Mouse (Mus musculus) spleen, adult 2 months (tissue): ENCODE data around the gene Cdh23. TPM values are rescaled to one million over a fixed set of nuclear protein-coding genes. Genes with fewer than 3 reads are reported as not detected.
"Not testable (repeated sequence)": the region's sequence is repeated elsewhere in the genome, so short reads cannot be mapped to it uniquely, and the experiment has no call there.

Source experiments
- DNase-seq, 2 experiments: peaks; one replicate each; pipeline versions ENCODE4 v3.0.0 to v3.0.0-alpha.2; 2012 to 2021; ENCODE audit warnings: low spot score in 2 of 2, low read depth in 1 of 2
- H3K27ac ChIP-seq: fragments of 200-500 bp; 2 replicates; pipeline ENCODE4 v1.5.1; 2012; ENCODE audit warnings: low read length, inconsistent platforms; ENCODE audit not compliant: insufficient read depth
- H3K27me3 ChIP-seq: fragments of 200-500 bp; 2 replicates; pipeline ENCODE4 v1.6.1; 2012; ENCODE audit warnings: mild to moderate bottlenecking, moderate library complexity, low read length, inconsistent platforms; ENCODE audit not compliant: control insufficient read depth, insufficient read depth
- H3K36me3 ChIP-seq: fragments of 200-500 bp; 2 replicates; pipeline ENCODE4 v1.6.1; 2012; ENCODE audit warnings: mild to moderate bottlenecking, low read length, inconsistent platforms; ENCODE audit not compliant: control insufficient read depth, insufficient read depth
- H3K4me1 ChIP-seq: fragments of 200-500 bp; 2 replicates; pipeline ENCODE4 v1.6.1; 2011; ENCODE audit warnings: inconsistent platforms; ENCODE audit not compliant: control insufficient read depth, insufficient read depth, insufficient read length
- H3K4me3 ChIP-seq: fragments of 200-500 bp; 2 replicates; pipeline ENCODE4 v1.5.1; 2011; ENCODE audit warnings: mild to moderate bottlenecking, inconsistent platforms; ENCODE audit not compliant: insufficient read depth, insufficient read length; ENCODE audit errors: extremely low read depth
- CTCF ChIP-seq: fragments of 200-500 bp; IDR thresholded peaks from 2 replicates; pipeline ENCODE4 v1.5.1; 2011; ENCODE audit warnings: mild to moderate bottlenecking, inconsistent platforms; ENCODE audit not compliant: insufficient read depth, insufficient read length, insufficient replicate concordance; ENCODE audit errors: extremely low read depth
- POLR2A ChIP-seq: fragments of 200-500 bp; IDR thresholded peaks from 2 replicates; pipeline ENCODE4 v1.6.1; 2011; ENCODE audit warnings: low read depth, low read length, inconsistent platforms
- WGBS: fragments of 180-500 bp; shearing (Covaris S2); methylation state at CpG from one replicate; pipeline ENCODE4 v1.1.7; 2018; 5-methylcytosine and 5-hydroxymethylcytosine counted together
- polyA plus RNA-seq: library from polyadenylated mRNA; depleted of rRNA; stranded (reverse); fragments of >200 nt; gene quantifications from 2 replicates; pipeline ENCODE4 v1.2.3, GENCODE M21; 2012

Gene Cdh23
- polyA plus RNA-seq, 1 experiment, result 2.7 TPM

- Histone ChIP-seq H3K36me3 (peaks cover 9% of the 10 kb centered on the region), H3K4me1 (no peaks in the 10 kb centered on the region), H3K27me3 (no peaks in the 10 kb centered on the region), H3K4me3 (no peak overlapping the region), H3K27ac (no peak overlapping the region)
- DNase-seq, result no peak
- TF ChIP-seq POLR2A (no peak), CTCF (no peak)
- WGBS, result 83% methylated on average over 5 of the region's 5 CpGs
Observed at GRCm38 (mm10) chr10:60727301-60727700, 31.0 kb upstream of the Cdh23 start.

GRCm38 (mm10) chr10:60726896-60727295 is 30.6 kb upstream of the Cdh23 start:
- 96% methylated on average over 3 of the region's 3 CpGs for WGBS
- Histone ChIP-seq H3K27ac (no peak overlapping the region), H3K36me3 (peaks cover 9% of the 10 kb centered on the region), H3K27me3 (no peaks in the 10 kb centered on the region), H3K4me3 (no peak overlapping the region), H3K4me1 (no peaks in the 10 kb centered on the region)
- DNase-seq, result no peak
- TF ChIP-seq POLR2A (no peak), CTCF (no peak)

DNA sequence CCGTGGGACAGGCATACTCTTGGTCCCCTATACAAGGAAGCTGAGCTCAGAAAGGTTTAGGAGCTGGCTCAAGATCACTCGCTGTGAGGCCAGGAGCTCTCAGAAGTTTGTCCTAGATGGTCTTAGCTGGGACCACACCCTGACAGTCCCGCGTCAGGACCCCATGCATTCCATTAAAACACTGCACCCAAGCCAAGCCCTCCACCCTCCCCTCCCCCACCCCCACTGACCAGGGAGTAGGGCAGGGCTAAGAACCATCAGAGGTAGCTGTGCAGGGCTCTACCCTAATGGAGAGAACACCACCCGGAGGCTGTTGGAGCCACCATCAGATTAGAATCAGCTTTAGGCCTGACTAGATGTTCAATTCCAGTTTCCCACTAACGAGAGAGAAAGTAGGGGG is 28.2 kb upstream of the Cdh23 start:
- 91% methylated on average over 6 of the region's 6 CpGs for WGBS
- no peak for TF ChIP-seq CTCF
- no peak for TF ChIP-seq POLR2A

GRCm38 (mm10) chr10:60723345-60723744 is 27.1 kb upstream of the Cdh23 start:
- no peak overlapping the region for H3K27ac ChIP-seq
- WGBS, result 15% methylated on average over 1 of the region's 1 CpGs
- no peak overlapping the region for H3K4me3 ChIP-seq
- peaks cover 9% of the 10 kb centered on the region; the same call in 1 of the 2 replicates for H3K36me3 ChIP-seq
- H3K27me3 ChIP-seq, result no peaks in the 10 kb centered on the region
- TF ChIP-seq CTCF, result peak; percentile 20; the same call in 1 of the 2 replicates
- no peak for TF ChIP-seq POLR2A
- no peaks in the 10 kb centered on the region for H3K4me1 ChIP-seq
- DNase-seq, result no peak

More for the DNA sequence above, 28.2 kb upstream of the Cdh23 start:
- no peak overlapping the region for H3K27ac ChIP-seq
- H3K36me3 ChIP-seq, result peaks cover 11% of the 10 kb centered on the region
- DNase-seq, result no peak
- H3K27me3 ChIP-seq, result no peaks in the 10 kb centered on the region
- no peak overlapping the region for H3K4me3 ChIP-seq
- H3K4me1 ChIP-seq, result no peaks in the 10 kb centered on the region

DNA sequence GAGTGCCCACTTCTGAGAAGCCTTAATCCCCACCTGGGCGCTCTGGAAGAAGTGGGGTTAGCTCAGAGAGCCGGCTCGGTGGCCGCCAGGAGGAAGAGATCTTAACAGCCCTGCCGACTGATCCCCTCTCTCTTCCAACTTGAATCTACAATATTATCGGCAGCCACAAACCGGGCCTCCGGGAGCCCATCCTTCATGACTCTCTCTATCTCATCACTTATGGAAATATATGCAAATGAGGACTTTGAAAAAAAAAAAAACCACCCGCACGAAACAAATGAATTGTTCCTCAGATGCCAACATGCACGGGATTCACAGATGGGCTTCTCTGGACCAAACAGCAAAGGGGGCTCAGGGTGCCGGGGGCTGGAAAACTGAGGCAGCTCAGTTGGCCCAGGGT is 25.4 kb upstream of the Cdh23 start:
- 72% methylated on average over 12 of the region's 12 CpGs for WGBS
- Histone ChIP-seq H3K4me1 (no peaks in the 10 kb centered on the region), H3K4me3 (no peak overlapping the region), H3K36me3 (peaks cover 9% of the 10 kb centered on the region; the same call in 1 of the 2 replicates), H3K27me3 (no peaks in the 10 kb centered on the region), H3K27ac (no peak overlapping the region)
- no peak for TF ChIP-seq POLR2A
- no peak for DNase-seq

DNA sequence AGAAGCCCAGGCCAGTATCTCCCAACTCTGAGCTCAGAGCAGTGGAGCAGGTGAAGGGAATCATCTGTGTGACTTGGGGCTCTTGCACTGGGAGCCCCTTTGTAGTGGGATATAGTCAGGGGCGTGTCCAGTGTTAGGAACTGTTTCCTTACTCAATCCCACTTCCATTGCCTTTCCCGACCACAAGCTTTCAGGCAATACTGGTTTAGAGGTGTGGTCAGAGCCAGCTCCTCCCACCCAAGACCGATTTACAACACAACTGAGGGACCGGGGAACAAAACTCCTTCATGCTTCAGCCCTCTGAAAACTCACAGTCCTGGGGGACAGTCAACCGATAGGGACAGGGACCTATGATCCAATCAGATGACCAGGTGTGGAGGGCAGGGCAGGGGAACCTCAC is 24.2 kb upstream of the Cdh23 start:
- Histone ChIP-seq H3K27me3 (no peaks in the 10 kb centered on the region), H3K27ac (no peak overlapping the region), H3K4me3 (no peak overlapping the region), H3K36me3 (peaks cover 15% of the 10 kb centered on the region), H3K4me1 (no peaks in the 10 kb centered on the region)
- DNase-seq, result no peak
- no peak for TF ChIP-seq POLR2A
- TF ChIP-seq CTCF, result no peak
- 86% methylated on average over 5 of the region's 5 CpGs for WGBS

DNA sequence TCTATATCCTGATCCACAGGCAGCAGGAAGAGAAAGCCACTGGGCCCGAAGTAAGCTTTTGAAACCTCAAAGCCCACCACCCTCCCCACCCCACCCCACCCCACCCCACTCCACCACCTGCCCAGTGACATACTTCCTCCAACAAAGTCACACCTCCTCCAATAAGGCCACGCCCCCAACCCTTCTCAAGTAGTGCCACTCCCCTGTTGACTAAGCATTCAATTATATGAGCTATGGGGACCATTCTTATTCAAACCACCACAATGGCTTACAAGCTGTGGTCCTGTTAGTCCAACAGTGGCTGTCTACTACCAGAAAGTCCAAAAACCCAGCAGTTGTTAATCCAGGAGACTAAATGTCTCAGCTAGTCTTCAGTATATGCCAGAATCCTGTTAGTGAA is 22.2 kb upstream of the Cdh23 start:
- no peak for TF ChIP-seq CTCF
- Histone ChIP-seq H3K4me3 (no peak overlapping the region), H3K27me3 (no peaks in the 10 kb centered on the region), H3K27ac (no peak overlapping the region), H3K4me1 (no peaks in the 10 kb centered on the region), H3K36me3 (peaks cover 23% of the 10 kb centered on the region)
- DNase-seq, result no peak
- 83% methylated on average over 2 of the region's 2 CpGs for WGBS

GRCm38 (mm10) chr10:60716449-60716848 is 20.2 kb upstream of the Cdh23 start:
- Histone ChIP-seq H3K4me3 (no peak overlapping the region), H3K27ac (no peak overlapping the region), H3K36me3 (peaks cover 24% of the 10 kb centered on the region), H3K27me3 (no peaks in the 10 kb centered on the region), H3K4me1 (no peaks in the 10 kb centered on the region)
- no peak for TF ChIP-seq CTCF
- no peak for TF ChIP-seq POLR2A
- DNase-seq, result no peak
- WGBS, result 94% methylated on average over 3 of the region's 3 CpGs

- 88% methylated on average over 8 of the region's 8 CpGs for WGBS
- H3K27ac ChIP-seq, H3K27me3 ChIP-seq, H3K4me3 ChIP-seq, DNase-seq, H3K4me1 ChIP-seq: not testable (repeated sequence)
- H3K36me3 ChIP-seq, result peaks cover 23% of the 10 kb centered on the region
Observed at GRCm38 (mm10) chr10:60712299-60712698, 16.0 kb upstream of the Cdh23 start.
